In genomic region chr3:105099526-105100269, GRCm38 (mm10) we compare ENCODE assay signal across 13 mouse cellular contexts. TPM values are rescaled to one million over a fixed set of nuclear protein-coding genes. Genes with fewer than 3 reads are reported as not detected.
DNase-seq lines count a peak whose midpoint lies in the region; ATAC-seq and TF ChIP-seq lines count a peak whose summit lies in the region.
"Had no signal": no experiment of that assay in that cellular context is flagged by ENCODE, and none has a peak within 500 bp of the region (broad histone marks: within the 10 kb centered on the region; RNA-seq: fewer than 3 reads in every experiment).

No protein-coding gene starts in this region.

- TF ChIP-seq CTCF in intestine, postnatal 0 days (IDR thresholded peaks at IDR 0.05; ENCODE audit: low read depth): no peak
- TF ChIP-seq CTCF in spleen, adult 2 months (IDR thresholded peaks at IDR 0.05; ENCODE audit: extremely low read depth, insufficient read depth, insufficient read length, insufficient replicate concordance): no peak
- TF ChIP-seq CTCF in stomach, postnatal 0 days (IDR thresholded peaks at IDR 0.05; ENCODE audit: low read depth): no peak

- no peak overlapping the region for H3K4me3 ChIP-seq in intestine, postnatal 0 days (ENCODE audit: low read depth, low read length)
- no peak overlapping the region for H3K4me3 ChIP-seq in intestine, embryonic 16.5 days (ENCODE audit: low read length)
- H3K4me3 ChIP-seq in spleen, adult 2 months (ENCODE audit: extremely low read depth, insufficient read depth, insufficient read length): no peak overlapping the region
- no peak overlapping the region for H3K4me3 ChIP-seq in forebrain, embryonic 14.5 days (ENCODE audit: low read depth, low read length)
- H3K4me3 ChIP-seq in stomach, postnatal 0 days (ENCODE audit: low read depth, low read length): no peak overlapping the region

- no peaks in the 10 kb centered on the region for H3K9me3 ChIP-seq in intestine, postnatal 0 days (ENCODE audit: control insufficient read depth)
- H3K9me3 ChIP-seq in intestine, embryonic 16.5 days (ENCODE audit: control insufficient read depth, low read length): no peaks in the 10 kb centered on the region
- no peaks in the 10 kb centered on the region for H3K9me3 ChIP-seq in forebrain, embryonic 14.5 days (replicated peaks; ENCODE audit: control insufficient read depth, low read length)
- no peaks in the 10 kb centered on the region for H3K9me3 ChIP-seq in stomach, postnatal 0 days (ENCODE audit: control insufficient read depth, low read length)
- H3K9me3 ChIP-seq: G1E had no signal

- H3K9ac ChIP-seq in intestine, postnatal 0 days (ENCODE audit: low read depth, low read length): no peak overlapping the region
- H3K9ac ChIP-seq in intestine, embryonic 16.5 days (ENCODE audit: low read depth, low read length): no peak overlapping the region
- no peak overlapping the region for H3K9ac ChIP-seq in forebrain, embryonic 14.5 days (ENCODE audit: low read length)
- H3K9ac ChIP-seq in stomach, postnatal 0 days (ENCODE audit: low read length): no peak overlapping the region
- H3K9ac ChIP-seq: liver, postnatal 0 days had no signal

- H3K36me3 ChIP-seq in intestine, postnatal 0 days (ENCODE audit: control insufficient read depth, insufficient read depth): no peaks in the 10 kb centered on the region
- H3K36me3 ChIP-seq in intestine, embryonic 16.5 days (ENCODE audit: control insufficient read depth, insufficient read depth, low read length): no peaks in the 10 kb centered on the region
- no peaks in the 10 kb centered on the region for H3K36me3 ChIP-seq in spleen, adult 2 months (ENCODE audit: control insufficient read depth, insufficient read depth, low read length)
- H3K36me3 ChIP-seq in forebrain, embryonic 14.5 days (ENCODE audit: control insufficient read depth, insufficient read depth, low read length): no peaks in the 10 kb centered on the region
- H3K36me3 ChIP-seq in stomach, postnatal 0 days (ENCODE audit: control insufficient read depth, insufficient read depth, low read length): no peaks in the 10 kb centered on the region
- H3K36me3 ChIP-seq: G1E had no signal

- H3K27ac ChIP-seq in intestine, postnatal 0 days (ENCODE audit: low read depth, low read length): 0 out of 2 replicates have a peak overlapping the region, but pooled peaks have one; percentile 15
- H3K27ac ChIP-seq in intestine, embryonic 16.5 days (ENCODE audit: low read length): no peak overlapping the region
- H3K27ac ChIP-seq in spleen, adult 2 months (ENCODE audit: insufficient read depth, low read length): peak overlapping the region; percentile 28; the same call in 1 of the 2 replicates
- H3K27ac ChIP-seq in forebrain, embryonic 14.5 days (ENCODE audit: low read depth, low read length): peak overlapping the region; percentile 23; the same call in 1 of the 2 replicates
- peak overlapping the region; percentile 88 for H3K27ac ChIP-seq in stomach, postnatal 0 days (replicated peaks)

- TF ChIP-seq EP300 in stomach, postnatal 0 days (optimal IDR thresholded peaks at IDR 0.05): no peak

- 42% methylated on average over 15 of the region's 15 CpGs for WGBS in intestine, postnatal 0 days
- WGBS in intestine, embryonic 16.5 days: 45% methylated on average over 15 of the region's 15 CpGs
- 79% methylated on average over 15 of the region's 15 CpGs for WGBS in spleen, adult 2 months
- 11% methylated on average over 15 of the region's 15 CpGs for WGBS in forebrain, embryonic 14.5 days
- 33% methylated on average over 15 of the region's 15 CpGs for WGBS in stomach, postnatal 0 days

- no peaks in the 10 kb centered on the region for H3K27me3 ChIP-seq in intestine, postnatal 0 days (replicated peaks; ENCODE audit: control insufficient read depth, insufficient read depth, low read length)
- no peaks in the 10 kb centered on the region for H3K27me3 ChIP-seq in intestine, embryonic 16.5 days (replicated peaks; ENCODE audit: control insufficient read depth, insufficient read depth, low read length)
- no peaks in the 10 kb centered on the region for H3K27me3 ChIP-seq in spleen, adult 2 months (ENCODE audit: control insufficient read depth, insufficient read depth, low read length)
- no peaks in the 10 kb centered on the region for H3K27me3 ChIP-seq in forebrain, embryonic 14.5 days (replicated peaks; ENCODE audit: control insufficient read depth, insufficient read depth, low read length)
- no peaks in the 10 kb centered on the region for H3K27me3 ChIP-seq in stomach, postnatal 0 days (ENCODE audit: control insufficient read depth, insufficient read depth, low read length)

- H3K4me1 ChIP-seq in intestine, postnatal 0 days (replicated peaks; ENCODE audit: control insufficient read depth, insufficient read depth, low read length): no peaks in the 10 kb centered on the region
- H3K4me1 ChIP-seq in intestine, embryonic 16.5 days (ENCODE audit: control insufficient read depth, insufficient read depth, low read length): no peaks in the 10 kb centered on the region
- H3K4me1 ChIP-seq in spleen, adult 2 months (ENCODE audit: control insufficient read depth, insufficient read depth, insufficient read length): no peaks in the 10 kb centered on the region; the same call in 1 of the 2 replicates
- peaks cover 9% of the 10 kb centered on the region for H3K4me1 ChIP-seq in forebrain, embryonic 14.5 days (ENCODE audit: control insufficient read depth, insufficient read depth, low read length)
- H3K4me1 ChIP-seq in stomach, postnatal 0 days (replicated peaks; ENCODE audit: control insufficient read depth, insufficient read depth): no peaks in the 10 kb centered on the region

- no peak for ATAC-seq in intestine, postnatal 0 days
- ATAC-seq in intestine, embryonic 16.5 days: no peak
- ATAC-seq in forebrain, embryonic 14.5 days: no peak
- ATAC-seq in stomach, postnatal 0 days (ENCODE audit: low FRiP score, low TSS enrichment): peak; percentile 40; the same call in 1 of the 2 replicates
- ATAC-seq: inflammation-experienced regulatory T-cells, adult 6 months; liver, postnatal 0 days had no signal

- H3K4me2 ChIP-seq in intestine, postnatal 0 days (replicated peaks; ENCODE audit: low read depth): no peak overlapping the region
- no peak overlapping the region for H3K4me2 ChIP-seq in intestine, embryonic 16.5 days (ENCODE audit: low read depth, low read length)
- no peak overlapping the region for H3K4me2 ChIP-seq in forebrain, embryonic 14.5 days (ENCODE audit: low read length)
- no peak overlapping the region for H3K4me2 ChIP-seq in stomach, postnatal 0 days (replicated peaks; ENCODE audit: low read depth)

- no peak for DNase-seq in spleen, adult 2 months (ENCODE audit: low read depth in 1 of 2, low spot score in 2 of 2)
- no peak for DNase-seq in spleen, adult 18-20 months
- peak; percentile 35 for DNase-seq in forebrain, embryonic 14.5 days (ENCODE audit: low spot score)
- no peak for DNase-seq in stomach, postnatal 0 days (ENCODE audit: low spot score)
- DNase-seq in frontal cortex, postnatal 10 days (ENCODE audit: low spot score in 2 of 2): no peak
- DNase-seq: adrenal gland, postnatal 14 days; cerebellum, postnatal 10 days; liver, postnatal 0 days; right cerebral cortex, postnatal 4 days had no signal

- TF ChIP-seq POLR2A in spleen, adult 2 months (IDR thresholded peaks at IDR 0.05; ENCODE audit: low read depth, low read length): no peak

RNA-seq across cellular contexts. Expression of gene 4930564D02Rik, which starts 33.1 kb away (rescaled TPM):
- polyA plus RNA-seq in intestine, postnatal 0 days (2015; fragmentation: Nextera tagmentation; extraction: Ambion mirVana): not detected in 2 replicates
- polyA plus RNA-seq in intestine, embryonic 16.5 days (2015; fragmentation: Nextera tagmentation; extraction: Ambion mirVana): not detected in 2 replicates
- not detected in 2 replicates for polyA plus RNA-seq in spleen, adult 2 months (2012; rRNA removed)
- polyA plus RNA-seq in forebrain, embryonic 14.5 days (2014; fragmentation: Nextera tagmentation; extraction: Ambion mirVana): not detected in 2 replicates
- polyA plus RNA-seq in stomach, postnatal 0 days (2015; fragmentation: Nextera tagmentation; extraction: Ambion mirVana): not detected in 2 replicates
- polyA plus RNA-seq: G1E; inflammation-experienced regulatory T-cells, adult 6 months; liver, postnatal 0 days had no signal

RNA-seq across cellular contexts. Expression of gene Cttnbp2nl, which starts 46.8 kb away (rescaled TPM):
- 9.8 and 10.6 TPM in 2 replicates for polyA plus RNA-seq in intestine, postnatal 0 days (2015; fragmentation: Nextera tagmentation; extraction: Ambion mirVana)
- 17.7 and 19.0 TPM in 2 replicates for polyA plus RNA-seq in intestine, embryonic 16.5 days (2015; fragmentation: Nextera tagmentation; extraction: Ambion mirVana)
- polyA plus RNA-seq in spleen, adult 2 months (2012; rRNA removed): 1.3 and 1.6 TPM in 2 replicates
- polyA plus RNA-seq in forebrain, embryonic 14.5 days (2014; fragmentation: Nextera tagmentation; extraction: Ambion mirVana): 42.8 and 51.3 TPM in 2 replicates
- polyA plus RNA-seq in stomach, postnatal 0 days (2015; fragmentation: Nextera tagmentation; extraction: Ambion mirVana): 15.5 and 17.5 TPM in 2 replicates
